Mouse (Mus musculus) G1E (cell line): ENCODE measurements around the gene Mxra7. TPM values are rescaled to one million over a fixed set of nuclear protein-coding genes. Genes with fewer than 3 reads are reported as not detected.
A peak's percentile ranks its signal among the peaks of the same experiment; 100 is the strongest.

Experiments used
- ATAC-seq: 2 replicates; pipeline ENCODE4 v1.8.0; 2016; ENCODE audit warnings: mild to moderate bottlenecking; ENCODE audit not compliant: insufficient number of reproducible peaks, poor library complexity, low FRiP score, severe bottlenecking; ENCODE audit errors: extremely low read depth
- DNase-seq: peaks from one replicate; pipeline ENCODE4 v3.0.0; 2012; ENCODE audit warnings: low spot score
- H3K27me3 ChIP-seq: 2 replicates; pipeline ENCODE4 v1.6.1; 2012; ENCODE audit warnings: mild to moderate bottlenecking, low read length, inconsistent platforms; ENCODE audit not compliant: insufficient read depth
- H3K36me3 ChIP-seq: replicated peaks from 2 replicates; pipeline ENCODE3; 2012; ENCODE audit warnings: mild to moderate bottlenecking, inconsistent platforms
- H3K4me1 ChIP-seq: 2 replicates; pipeline ENCODE4 v1.6.1; 2012; ENCODE audit warnings: low read depth, low read length, inconsistent platforms, mixed read lengths; ENCODE audit not compliant: insufficient read depth
- H3K4me3 ChIP-seq: 2 replicates; pipeline ENCODE4 v1.5.1; 2012; ENCODE audit warnings: low read depth, mild to moderate bottlenecking, inconsistent platforms, low read length, moderate library complexity, mixed read lengths
- H3K9me3 ChIP-seq: replicated peaks from 2 replicates; pipeline ENCODE4 v1.6.1; 2012; ENCODE audit warnings: inconsistent platforms
- CTCF ChIP-seq: IDR thresholded peaks from 2 replicates; pipeline ENCODE4 v1.5.1; 2012; ENCODE audit warnings: low read depth, low read length, inconsistent platforms, mixed read lengths
- GATA1 ChIP-seq: IDR thresholded peaks from 2 replicates; pipeline ENCODE4 v1.6.1; 2012; ENCODE audit warnings: borderline replicate concordance, low read length, inconsistent platforms, mixed read lengths
- GATA2 ChIP-seq: IDR thresholded peaks from 2 replicates; pipeline ENCODE4 v1.6.1; 2012; ENCODE audit warnings: low read depth, low read length, inconsistent platforms, borderline replicate concordance
- POLR2AphosphoS5 ChIP-seq: IDR thresholded peaks from 2 replicates; pipeline ENCODE4 v1.6.1; 2012; ENCODE audit warnings: low read depth, low read length, inconsistent platforms; ENCODE audit not compliant: insufficient replicate concordance
- TAL1 ChIP-seq: conservative IDR thresholded peaks from 2 replicates; pipeline ENCODE4 v1.6.1; 2012; ENCODE audit warnings: low read depth, low read length, inconsistent platforms, mixed read lengths
- polyA plus RNA-seq: library from polyadenylated mRNA; stranded (reverse); fragments of >175 nt; gene quantifications from 2 replicates; pipeline ENCODE4 v1.2.3, GENCODE M21; 2012
- total RNA-seq, 2 experiments: library from RNA; stranded (forward) in 1 of 2; stranded (reverse) in 1 of 2; fragments of 200-1000 nt in 1 of 2; fragments of >200 nt in 1 of 2; fragmentation: Nextera tagmentation in 1 of 2; gene quantifications; 2 replicates each; pipeline ENCODE4 v1.2.3; 2014 to 2017

Gene Mxra7
- total and polyA plus RNA-seq, 3 experiments = not detected

GRCm38 (mm10) chr11:116808811-116809395 lies 18.9 kb downstream of the Mxra7 start:
- TF ChIP-seq GATA1 (no peak), POLR2AphosphoS5 (no peak)
- Histone ChIP-seq H3K4me3 (no peak overlapping the region), H3K27me3 (peaks cover 66% of the 10 kb centered on the region), H3K9me3 (no peaks in the 10 kb centered on the region), H3K4me1 (peaks cover 43% of the 10 kb centered on the region), H3K36me3 (no peaks in the 10 kb centered on the region)
- no peak for ATAC-seq
- DNase-seq = no peak

GRCm38 (mm10) chr11:116807938-116808606 lies 19.8 kb downstream of the Mxra7 start:
- DNase-seq (peak; percentile 77), ATAC-seq (peak; percentile 40; the same call in 1 of the 2 replicates)
- Histone ChIP-seq H3K9me3 (no peaks in the 10 kb centered on the region), H3K36me3 (no peaks in the 10 kb centered on the region), H3K4me3 (no peak overlapping the region), H3K27me3 (peaks cover 62% of the 10 kb centered on the region), H3K4me1 (peaks cover 43% of the 10 kb centered on the region)
- TF ChIP-seq CTCF (peak; percentile 69), TAL1 (no peak)

GRCm38 (mm10) chr11:116807526-116807925 lies 20.3 kb downstream of the Mxra7 start:
- Histone ChIP-seq H3K4me3 (no peak overlapping the region), H3K36me3 (no peaks in the 10 kb centered on the region), H3K4me1 (peaks cover 44% of the 10 kb centered on the region), H3K9me3 (no peaks in the 10 kb centered on the region), H3K27me3 (peaks cover 61% of the 10 kb centered on the region)
- ATAC-seq (no peak), DNase-seq (no peak)
- TF ChIP-seq TAL1 = no peak

GRCm38 (mm10) chr11:116807116-116807515 lies 20.7 kb downstream of the Mxra7 start:
- TF ChIP-seq CTCF = no peak
- no peak for TF ChIP-seq TAL1
- no peak for TF ChIP-seq POLR2AphosphoS5
- TF ChIP-seq GATA1 = no peak
- TF ChIP-seq GATA2 = no peak
- DNase-seq (no peak), ATAC-seq (no peak)
- peaks cover 46% of the 10 kb centered on the region for H3K4me1 ChIP-seq
- peaks cover 62% of the 10 kb centered on the region for H3K27me3 ChIP-seq
- H3K4me3 ChIP-seq = no peak overlapping the region
- H3K36me3 ChIP-seq = no peaks in the 10 kb centered on the region
- no peaks in the 10 kb centered on the region for H3K9me3 ChIP-seq

GRCm38 (mm10) chr11:116806136-116807071 lies 21.4 kb downstream of the Mxra7 start:
- no peak for ATAC-seq
- Histone ChIP-seq H3K9me3 (no peaks in the 10 kb centered on the region), H3K27me3 (peaks cover 65% of the 10 kb centered on the region)

GRCm38 (mm10) chr11:116802709-116803108 lies 25.1 kb downstream of the Mxra7 start:
- Histone ChIP-seq H3K27me3 (peaks cover 53% of the 10 kb centered on the region), H3K9me3 (no peaks in the 10 kb centered on the region), H3K36me3 (no peaks in the 10 kb centered on the region), H3K4me1 (peaks cover 35% of the 10 kb centered on the region), H3K4me3 (no peak overlapping the region)
- ATAC-seq = no peak; the same call in 1 of the 2 replicates
- DNase-seq = no peak
- TF ChIP-seq GATA1 = no peak
- TF ChIP-seq POLR2AphosphoS5 = no peak
- TF ChIP-seq GATA2 = no peak
- no peak for TF ChIP-seq TAL1
- TF ChIP-seq CTCF = no peak

More at GRCm38 (mm10) chr11:116806136-116807071, 21.4 kb downstream of the Mxra7 start:
- Histone ChIP-seq H3K4me3 (no peak overlapping the region), H3K4me1 (peaks cover 48% of the 10 kb centered on the region), H3K36me3 (no peaks in the 10 kb centered on the region)
- TF ChIP-seq GATA1 (no peak), CTCF (no peak), POLR2AphosphoS5 (no peak)
- DNase-seq = no peak
